27 mouse cellular contexts compared by ENCODE assay signal in the genomic region with DNA sequence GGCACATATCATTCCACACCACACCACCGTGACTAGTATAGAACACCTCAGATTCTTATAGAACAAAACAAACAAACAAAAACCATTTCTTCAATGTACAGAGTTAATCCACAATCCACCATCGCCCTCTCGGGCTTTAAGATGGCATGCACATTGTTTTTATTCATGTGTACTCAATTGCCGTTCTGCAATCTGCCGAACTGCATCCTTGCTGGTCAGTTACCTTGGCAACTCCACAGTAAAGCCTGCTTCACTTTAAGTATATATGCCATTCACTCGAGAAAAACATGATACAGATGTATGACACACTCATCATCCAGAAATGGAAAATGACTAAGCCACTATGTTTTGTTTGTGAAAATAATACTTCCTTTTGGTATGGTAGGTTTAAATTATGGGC. TPM values are rescaled to one million over a fixed set of nuclear protein-coding genes. Genes with fewer than 3 reads are reported as not detected.
A peak's percentile ranks its signal among the peaks of the same experiment; 100 is the strongest.
DNase-seq lines count a peak whose midpoint lies in the region; ATAC-seq and TF ChIP-seq lines count a peak whose summit lies in the region.
"Had no signal": no experiment of that assay in that cellular context is flagged by ENCODE, and none has a peak within 500 bp of the region (broad histone marks: within the 10 kb centered on the region; RNA-seq: fewer than 3 reads in every experiment).

No protein-coding gene starts in this region.

- DNase-seq in hindbrain, embryonic 14.5 days (ENCODE audit: low spot score) = no peak
- peak; percentile 64 for DNase-seq in midbrain, embryonic 14.5 days
- DNase-seq in midbrain, embryonic 11.5 days (ENCODE audit: low spot score, missing footprints) = no peak
- peak; percentile 33 for DNase-seq in brain, adult 2 months (ENCODE audit: low read depth, low spot score)
- no peak for DNase-seq in thymus, postnatal 14 days
- no peak for DNase-seq in right cerebral cortex, adult 18-20 months
- DNase-seq: adrenal gland, postnatal 25 days; cerebellum, adult 8-10 months; cerebellum, postnatal 36 days; embryo, embryonic 11 days; gastrocnemius, postnatal 10 days; heart, postnatal 10 days; kidney, adult 8-10 months; kidney, postnatal 10 days; lung, adult 18-20 months; lung, postnatal 10 days; right cerebral cortex, postnatal 4 days; thymus, postnatal 25 days had no signal

- no peaks in the 10 kb centered on the region for H3K27me3 ChIP-seq in hindbrain, embryonic 14.5 days (ENCODE audit: control insufficient read depth, insufficient read depth, low read length)
- no peaks in the 10 kb centered on the region for H3K27me3 ChIP-seq in hindbrain, embryonic 13.5 days
- no peaks in the 10 kb centered on the region for H3K27me3 ChIP-seq in midbrain, embryonic 14.5 days (ENCODE audit: control insufficient read depth, insufficient read depth, low read length)
- no peaks in the 10 kb centered on the region for H3K27me3 ChIP-seq in midbrain, embryonic 11.5 days (ENCODE audit: control insufficient read depth, insufficient read depth, low read length)
- no peaks in the 10 kb centered on the region for H3K27me3 ChIP-seq in myocyte (ENCODE audit: control insufficient read depth, insufficient read depth, insufficient read length)
- H3K27me3 ChIP-seq: embryonic facial prominence, embryonic 13.5 days; heart, embryonic 12.5 days; hindbrain, embryonic 12.5 days; intestine, embryonic 15.5 days; limb, embryonic 13.5 days; liver, embryonic 12.5 days had no signal

- WGBS in hindbrain, embryonic 14.5 days = 27% methylated on average over 6 of the region's 6 CpGs
- WGBS in hindbrain, embryonic 13.5 days = 35% methylated on average over 6 of the region's 6 CpGs
- WGBS in midbrain, embryonic 14.5 days = 16% methylated on average over 6 of the region's 6 CpGs
- WGBS in midbrain, embryonic 11.5 days = 49% methylated on average over 6 of the region's 6 CpGs

- no peaks in the 10 kb centered on the region for H3K36me3 ChIP-seq in hindbrain, embryonic 14.5 days (replicated peaks; ENCODE audit: control insufficient read depth, insufficient read depth)
- H3K36me3 ChIP-seq in hindbrain, embryonic 13.5 days = no peaks in the 10 kb centered on the region
- H3K36me3 ChIP-seq in midbrain, embryonic 14.5 days (ENCODE audit: control insufficient read depth, insufficient read depth, low read length) = no peaks in the 10 kb centered on the region
- no peaks in the 10 kb centered on the region for H3K36me3 ChIP-seq in midbrain, embryonic 11.5 days (ENCODE audit: control insufficient read depth, insufficient read depth, low read length)
- H3K36me3 ChIP-seq in myocyte (ENCODE audit: control insufficient read depth, insufficient read depth) = no peaks in the 10 kb centered on the region
- H3K36me3 ChIP-seq: embryonic facial prominence, embryonic 13.5 days; heart, embryonic 12.5 days; hindbrain, embryonic 12.5 days; intestine, embryonic 15.5 days; limb, embryonic 13.5 days; liver, embryonic 12.5 days had no signal

- peak overlapping the region; percentile 38 for H3K27ac ChIP-seq in hindbrain, embryonic 14.5 days
- no peak overlapping the region for H3K27ac ChIP-seq in hindbrain, embryonic 13.5 days
- H3K27ac ChIP-seq in midbrain, embryonic 14.5 days (replicated peaks; ENCODE audit: low read depth, low read length) = peak overlapping the region; percentile 32; the same call in 1 of the 2 replicates
- no peak overlapping the region for H3K27ac ChIP-seq in midbrain, embryonic 11.5 days (ENCODE audit: low read depth, low read length)
- H3K27ac ChIP-seq: embryonic facial prominence, embryonic 13.5 days; intestine, embryonic 15.5 days; limb, embryonic 13.5 days; liver, embryonic 12.5 days had no signal

- no peak overlapping the region for H3K4me3 ChIP-seq in hindbrain, embryonic 14.5 days (replicated peaks; ENCODE audit: low read length)
- H3K4me3 ChIP-seq in hindbrain, embryonic 13.5 days = no peak overlapping the region
- H3K4me3 ChIP-seq in midbrain, embryonic 14.5 days (replicated peaks; ENCODE audit: low read depth, low read length) = no peak overlapping the region
- no peak overlapping the region for H3K4me3 ChIP-seq in midbrain, embryonic 11.5 days (ENCODE audit: low read depth, low read length)
- H3K4me3 ChIP-seq in myocyte = no peak overlapping the region
- H3K4me3 ChIP-seq: embryonic facial prominence, embryonic 13.5 days; erythroblast, embryonic 14.5 days; heart, embryonic 12.5 days; hindbrain, embryonic 12.5 days; intestine, embryonic 15.5 days; limb, embryonic 13.5 days; liver, embryonic 12.5 days had no signal

- H3K9me3 ChIP-seq in hindbrain, embryonic 14.5 days (ENCODE audit: control insufficient read depth, low read length) = no peaks in the 10 kb centered on the region
- H3K9me3 ChIP-seq in hindbrain, embryonic 13.5 days = no peaks in the 10 kb centered on the region
- no peaks in the 10 kb centered on the region for H3K9me3 ChIP-seq in midbrain, embryonic 14.5 days (ENCODE audit: control insufficient read depth, low read length)
- no peaks in the 10 kb centered on the region for H3K9me3 ChIP-seq in midbrain, embryonic 11.5 days (ENCODE audit: control insufficient read depth, low read length)
- H3K9me3 ChIP-seq: embryonic facial prominence, embryonic 13.5 days; heart, embryonic 12.5 days; hindbrain, embryonic 12.5 days; intestine, embryonic 15.5 days; limb, embryonic 13.5 days; liver, embryonic 12.5 days had no signal

- TF ChIP-seq POLR2A in myocyte (IDR thresholded peaks at IDR 0.05; ENCODE audit: insufficient read length, low read depth) = no peak

- H3K4me2 ChIP-seq in hindbrain, embryonic 14.5 days (replicated peaks) = no peak overlapping the region
- H3K4me2 ChIP-seq in hindbrain, embryonic 13.5 days = no peak overlapping the region
- no peak overlapping the region for H3K4me2 ChIP-seq in midbrain, embryonic 14.5 days (ENCODE audit: low read length)
- H3K4me2 ChIP-seq in midbrain, embryonic 11.5 days = no peak overlapping the region
- H3K4me2 ChIP-seq in myocyte (ENCODE audit: low read depth) = peak overlapping the region; percentile 30
- H3K4me2 ChIP-seq: embryonic facial prominence, embryonic 13.5 days; heart, embryonic 12.5 days; hindbrain, embryonic 12.5 days; intestine, embryonic 15.5 days; limb, embryonic 13.5 days; liver, embryonic 12.5 days had no signal

- H3K79me2 ChIP-seq in myocyte (ENCODE audit: control insufficient read depth, insufficient read depth) = no peaks in the 10 kb centered on the region

- H3K9ac ChIP-seq in hindbrain, embryonic 14.5 days = peak overlapping the region; percentile 31; the same call in 1 of the 2 replicates
- no peak overlapping the region for H3K9ac ChIP-seq in hindbrain, embryonic 13.5 days
- no peak overlapping the region for H3K9ac ChIP-seq in midbrain, embryonic 14.5 days (replicated peaks; ENCODE audit: low read length)
- no peak overlapping the region for H3K9ac ChIP-seq in midbrain, embryonic 11.5 days (ENCODE audit: low read length)
- H3K9ac ChIP-seq: embryonic facial prominence, embryonic 13.5 days; heart, embryonic 12.5 days; hindbrain, embryonic 12.5 days; intestine, embryonic 15.5 days; limb, embryonic 13.5 days; liver, embryonic 12.5 days had no signal

- H3ac ChIP-seq in myocyte (ENCODE audit: control insufficient read depth, insufficient read length) = no peak overlapping the region

- H3K4me1 ChIP-seq in hindbrain, embryonic 14.5 days (replicated peaks; ENCODE audit: control insufficient read depth, insufficient read depth, low read length) = peaks cover 19% of the 10 kb centered on the region; the same call in 1 of the 2 replicates
- H3K4me1 ChIP-seq in hindbrain, embryonic 13.5 days (replicated peaks) = peaks cover 29% of the 10 kb centered on the region
- peaks cover 12% of the 10 kb centered on the region for H3K4me1 ChIP-seq in midbrain, embryonic 14.5 days (ENCODE audit: control insufficient read depth, insufficient read depth, low read length)
- H3K4me1 ChIP-seq in midbrain, embryonic 11.5 days (ENCODE audit: control insufficient read depth, insufficient read depth, low read length) = peaks cover 6% of the 10 kb centered on the region
- H3K4me1 ChIP-seq: intestine, embryonic 15.5 days; liver, embryonic 12.5 days had no signal

- ATAC-seq in hindbrain, embryonic 14.5 days (ENCODE audit: low FRiP score) = peak; percentile 40; the same call in 1 of the 2 replicates
- ATAC-seq in hindbrain, embryonic 13.5 days (ENCODE audit: low FRiP score) = no peak
- ATAC-seq in midbrain, embryonic 14.5 days (ENCODE audit: low FRiP score, low TSS enrichment) = no peak
- ATAC-seq in midbrain, embryonic 11.5 days (ENCODE audit: low FRiP score) = no peak
- ATAC-seq: intestine, embryonic 15.5 days; liver, embryonic 12.5 days had no signal

TF ChIP-seq in myocyte, 11 proteins besides CTCF, POLR2A, EP300 and RAD21:
- TF ChIP-seq USF1 (IDR thresholded peaks at IDR 0.05; ENCODE audit: low read depth) = no peak
- TF ChIP-seq MAX (IDR thresholded peaks at IDR 0.05; ENCODE audit: low read depth) = no peak
- TF ChIP-seq TCF12 (IDR thresholded peaks at IDR 0.05; ENCODE audit: insufficient read depth, poor library complexity, severe bottlenecking) = no peak
- no peak for TF ChIP-seq MYOD1 (IDR thresholded peaks at IDR 0.05; ENCODE audit: control insufficient read depth in 1 of 3, insufficient read length in 2 of 3, low read depth in 2 of 3)
- TF ChIP-seq MYOG (IDR thresholded peaks at IDR 0.05; ENCODE audit: control insufficient read depth in 1 of 3, insufficient read depth in 1 of 3, insufficient read length in 2 of 3, low read depth in 2 of 3) = no peak
- no peak for TF ChIP-seq E2F4 (IDR thresholded peaks at IDR 0.05; ENCODE audit: insufficient read depth)
- no peak for TF ChIP-seq CEBPB (IDR thresholded peaks at IDR 0.05; ENCODE audit: insufficient read depth, poor library complexity, severe bottlenecking)

RNA-seq across cellular contexts. Expression of a gene that starts 24.9 kb away (rescaled TPM):
- 51.0 and 55.5 TPM in 2 replicates for polyA plus RNA-seq in hindbrain, embryonic 14.5 days (2014; fragmentation: Nextera tagmentation; extraction: Ambion mirVana)
- 64.4 and 64.6 TPM in 2 replicates for polyA plus RNA-seq in hindbrain, embryonic 13.5 days (2015; fragmentation: Nextera tagmentation; extraction: Ambion mirVana)
- 47.3 and 51.0 TPM in 2 replicates for polyA plus RNA-seq in midbrain, embryonic 14.5 days (2014; fragmentation: Nextera tagmentation; extraction: Ambion mirVana)
- polyA plus RNA-seq in midbrain, embryonic 11.5 days (2014; fragmentation: Nextera tagmentation; extraction: Ambion mirVana) = 62.5 and 71.3 TPM in 2 replicates
- polyA plus RNA-seq in myocyte (2012; fragmentation: generic; extraction: Trizol) = 16.8 TPM
- polyA plus RNA-seq: erythroblast, embryonic 14.5 days had no signal

RNA-seq across cellular contexts. Expression of a gene that starts 25.0 kb away (rescaled TPM):
- polyA plus RNA-seq in hindbrain, embryonic 14.5 days (2014; fragmentation: Nextera tagmentation; extraction: Ambion mirVana) = 10.5 and 12.2 TPM in 2 replicates
- 7.3 and 9.0 TPM in 2 replicates for polyA plus RNA-seq in hindbrain, embryonic 13.5 days (2015; fragmentation: Nextera tagmentation; extraction: Ambion mirVana)
- polyA plus RNA-seq in midbrain, embryonic 14.5 days (2014; fragmentation: Nextera tagmentation; extraction: Ambion mirVana) = 9.0 and 13.8 TPM in 2 replicates
- polyA plus RNA-seq in midbrain, embryonic 11.5 days (2014; fragmentation: Nextera tagmentation; extraction: Ambion mirVana) = 11.2 and 11.9 TPM in 2 replicates
- polyA plus RNA-seq in myocyte (2012; fragmentation: generic; extraction: Trizol) = 2.6 TPM

Comparison
In these comparisons a context has a peak if more than half of its experiments do, and no peak if none do; other contexts are left out.
1. DNase-seq: peak in midbrain, embryonic 14.5 days (single experiment) and brain, adult 2 months (single experiment); none in hindbrain, embryonic 14.5 days (single experiment), midbrain, embryonic 11.5 days (single experiment), thymus, postnatal 14 days (single experiment) and right cerebral cortex, adult 18-20 months (single experiment).
2. H3K27ac ChIP-seq: peak in hindbrain, embryonic 14.5 days (single experiment) and midbrain, embryonic 14.5 days (single experiment); none in hindbrain, embryonic 13.5 days (single experiment) and midbrain, embryonic 11.5 days (single experiment).